Mouse (Mus musculus) cerebellum, adult 11 months (tissue): Measurements from ENCODE around the gene Npas3.
A peak's percentile ranks its signal among the peaks of the same experiment; 100 is the strongest.

Experiments used
- DNase-seq: peaks from one replicate; pipeline ENCODE4 v3.0.0; 2022

The Npas3 gene

GRCm38 (mm10) chr12:53421701-53422100, 173.2 kb downstream of the Npas3 start:
- DNase-seq: no peak

- no peak for DNase-seq
Measured at GRCm38 (mm10) chr12:53423631-53424030, 175.2 kb downstream of the Npas3 start.

GRCm38 (mm10) chr12:53426006-53426405, 177.5 kb downstream of the Npas3 start:
- no peak for DNase-seq

- DNase-seq: no peak
Measured at GRCm38 (mm10) chr12:53427153-53427552, 178.7 kb downstream of the Npas3 start.

- no peak for DNase-seq
Measured at GRCm38 (mm10) chr12:53442029-53442428, 193.6 kb downstream of the Npas3 start.

GRCm38 (mm10) chr12:53447469-53447868, 199.0 kb downstream of the Npas3 start:
- DNase-seq: no peak

- DNase-seq: no peak
Measured at GRCm38 (mm10) chr12:53448040-53448439, 199.6 kb downstream of the Npas3 start.

GRCm38 (mm10) chr12:53467549-53467948, 219.1 kb downstream of the Npas3 start:
- DNase-seq: no peak

- DNase-seq: no peak
Measured at GRCm38 (mm10) chr12:53474486-53474885, 226.0 kb downstream of the Npas3 start.

- DNase-seq: no peak
Measured at GRCm38 (mm10) chr12:53484924-53485323, 236.4 kb downstream of the Npas3 start.

- no peak for DNase-seq
Measured at GRCm38 (mm10) chr12:53496386-53496785, 247.9 kb downstream of the Npas3 start.

GRCm38 (mm10) chr12:53514885-53515284, 266.4 kb downstream of the Npas3 start:
- DNase-seq: no peak

- DNase-seq: no peak
Measured at GRCm38 (mm10) chr12:53519556-53519955, 271.1 kb downstream of the Npas3 start.

GRCm38 (mm10) chr12:53522631-53523030, 274.2 kb downstream of the Npas3 start:
- DNase-seq: no peak

GRCm38 (mm10) chr12:53527046-53527445, 278.6 kb downstream of the Npas3 start:
- no peak for DNase-seq

GRCm38 (mm10) chr12:53529345-53529744, 280.9 kb downstream of the Npas3 start:
- DNase-seq: no peak

GRCm38 (mm10) chr12:53536816-53537215, 288.3 kb downstream of the Npas3 start:
- DNase-seq: no peak

GRCm38 (mm10) chr12:53556359-53556758, 307.9 kb downstream of the Npas3 start:
- DNase-seq: no peak

- DNase-seq: no peak
Measured at GRCm38 (mm10) chr12:53558259-53558658, 309.8 kb downstream of the Npas3 start.

- DNase-seq: no peak
Measured at GRCm38 (mm10) chr12:53566712-53567387, 318.4 kb downstream of the Npas3 start.

GRCm38 (mm10) chr12:53581181-53581580, 332.7 kb downstream of the Npas3 start:
- DNase-seq: no peak

GRCm38 (mm10) chr12:53587249-53587648, 338.8 kb downstream of the Npas3 start:
- DNase-seq: no peak

GRCm38 (mm10) chr12:53587691-53588504, 339.4 kb downstream of the Npas3 start:
- DNase-seq: peak; percentile 14

- no peak for DNase-seq
Measured at GRCm38 (mm10) chr12:53589446-53589961, 341.0 kb downstream of the Npas3 start.
